Mouse (Mus musculus): Measurements from ENCODE around the gene Sh2d3c. TPM values are rescaled to one million over a fixed set of nuclear protein-coding genes. Genes with fewer than 3 reads are reported as not detected.

Gene Sh2d3c
- polyA plus RNA-seq, 1 experiment from 2014 or later = 17.0 TPM

DNA sequence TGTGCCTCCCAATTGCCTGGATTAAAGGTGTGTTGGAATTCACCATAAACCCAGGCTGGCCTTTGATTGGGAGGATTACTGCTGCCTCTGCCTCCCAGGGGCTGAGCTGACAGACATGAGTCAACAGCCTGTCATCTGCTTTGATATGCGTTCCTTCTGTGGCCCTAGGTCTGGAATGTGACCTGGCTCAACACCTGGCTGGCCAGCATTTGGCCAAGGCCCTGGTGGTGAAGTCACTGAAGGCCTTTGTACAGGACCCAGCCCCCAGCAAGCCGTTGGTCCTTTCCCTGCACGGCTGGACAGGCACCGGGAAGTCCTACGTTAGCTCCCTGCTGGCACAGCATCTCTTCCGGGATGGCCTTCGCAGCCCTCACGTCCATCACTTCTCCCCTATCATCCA, 37.6 kb downstream of the Sh2d3c start:
- H3K36me3 ChIP-seq = peaks cover 50% of the 10 kb centered on the region
- H3K27ac ChIP-seq = no peak overlapping the region
- no peak overlapping the region for H3K4me2 ChIP-seq
- 76% methylated on average over 8 of the region's 8 CpGs for WGBS
- peaks cover 14% of the 10 kb centered on the region for H3K4me1 ChIP-seq (replicated peaks)
- no peak for ATAC-seq (ENCODE audit: insufficient number of reproducible peaks, insufficient read depth, low FRiP score, low TSS enrichment, low read depth)
- H3K4me3 ChIP-seq (replicated peaks) = no peak overlapping the region
- H3K9me3 ChIP-seq = no peaks in the 10 kb centered on the region
- H3K27me3 ChIP-seq = no peaks in the 10 kb centered on the region
- H3K9ac ChIP-seq (replicated peaks) = no peak overlapping the region

DNA sequence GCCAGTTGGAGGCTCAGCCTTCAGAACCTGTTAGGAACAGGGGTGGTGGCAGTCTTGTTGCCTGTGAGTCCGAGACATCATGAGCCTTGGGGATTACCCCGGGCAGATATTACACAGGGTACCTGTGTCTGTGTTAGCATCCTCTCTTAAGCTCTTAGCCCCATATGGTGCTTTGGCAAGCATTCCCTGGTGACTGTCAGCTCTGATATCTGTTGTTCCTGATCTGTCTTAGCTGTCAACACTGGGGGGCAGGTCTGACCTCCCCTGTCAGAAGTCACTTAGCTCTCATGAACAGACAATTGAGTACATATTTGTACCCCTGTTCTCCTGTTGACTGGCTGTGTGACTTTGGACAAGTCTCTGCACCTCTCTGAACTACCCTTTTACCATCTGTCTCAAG, 38.1 kb downstream of the Sh2d3c start:
- H3K36me3 ChIP-seq = peaks cover 49% of the 10 kb centered on the region
- no peak overlapping the region for H3K9ac ChIP-seq (replicated peaks)
- H3K4me3 ChIP-seq (replicated peaks) = no peak overlapping the region
- no peak for ATAC-seq (ENCODE audit: insufficient number of reproducible peaks, insufficient read depth, low FRiP score, low TSS enrichment, low read depth)
- no peak overlapping the region for H3K4me2 ChIP-seq
- 80% methylated on average over 2 of the region's 2 CpGs for WGBS
- H3K4me1 ChIP-seq (replicated peaks) = peaks cover 14% of the 10 kb centered on the region
- no peaks in the 10 kb centered on the region for H3K9me3 ChIP-seq
- no peaks in the 10 kb centered on the region for H3K27me3 ChIP-seq
- H3K27ac ChIP-seq = no peak overlapping the region

DNA sequence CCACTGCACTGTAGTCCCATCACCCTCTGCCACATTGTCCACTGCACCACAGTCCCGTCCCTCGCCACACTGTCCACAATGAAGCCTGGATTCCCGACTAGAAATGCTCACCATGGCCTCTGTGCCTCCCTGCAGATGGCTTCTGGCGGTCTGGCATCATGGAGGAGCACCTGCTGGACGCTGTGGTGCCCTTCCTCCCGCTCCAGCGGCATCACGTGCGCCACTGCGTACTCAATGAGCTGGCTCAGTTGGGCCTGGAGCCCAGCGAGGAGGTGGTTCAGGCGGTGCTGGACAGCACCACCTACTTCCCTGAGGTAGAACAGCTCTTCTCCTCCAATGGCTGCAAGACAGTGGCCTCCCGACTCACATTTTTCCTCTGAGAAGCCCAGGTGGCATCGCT, 40.5 kb downstream of the Sh2d3c start:
- 92% methylated on average over 14 of the region's 14 CpGs for WGBS

DNA sequence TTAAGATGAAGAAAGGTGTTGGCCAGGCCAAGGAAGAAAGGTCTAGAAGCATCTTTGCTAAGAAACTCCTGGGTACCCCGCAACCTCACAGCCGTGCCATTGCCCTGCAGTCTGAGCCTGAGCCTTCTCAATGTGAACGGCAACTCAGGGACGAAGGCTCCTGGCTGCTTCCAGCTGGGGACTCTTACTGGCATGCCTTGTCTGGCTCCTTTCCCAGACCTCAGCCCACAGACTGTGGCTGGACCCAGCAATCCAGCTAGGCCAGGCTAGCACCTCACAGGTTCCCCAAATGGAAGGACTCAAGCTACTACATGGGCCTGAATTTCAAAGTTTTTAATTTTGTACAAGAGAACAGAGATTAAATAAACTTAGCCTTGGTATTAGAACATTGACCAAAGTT, 41.0 kb downstream of the Sh2d3c start:
- WGBS = 92% methylated on average over 4 of the region's 4 CpGs
- Histone ChIP-seq H3K27me3 (no peaks in the 10 kb centered on the region), H3K9me3 (no peaks in the 10 kb centered on the region), H3K4me1 (replicated peaks) (peaks cover 15% of the 10 kb centered on the region), H3K4me3 (replicated peaks) (no peak overlapping the region), H3K27ac (no peak overlapping the region), H3K9ac (replicated peaks) (no peak overlapping the region), H3K36me3 (peaks cover 39% of the 10 kb centered on the region), H3K4me2 (no peak overlapping the region)
- no peak for ATAC-seq (ENCODE audit: insufficient number of reproducible peaks, insufficient read depth, low FRiP score, low TSS enrichment, low read depth)

More for the DNA sequence above, 40.5 kb downstream of the Sh2d3c start:
- Histone ChIP-seq H3K4me3 (replicated peaks) (no peak overlapping the region), H3K9ac (replicated peaks) (no peak overlapping the region), H3K27ac (no peak overlapping the region), H3K9me3 (no peaks in the 10 kb centered on the region), H3K4me1 (replicated peaks) (peaks cover 14% of the 10 kb centered on the region), H3K27me3 (no peaks in the 10 kb centered on the region), H3K36me3 (peaks cover 39% of the 10 kb centered on the region), H3K4me2 (no peak overlapping the region)
- ATAC-seq (ENCODE audit: insufficient number of reproducible peaks, insufficient read depth, low FRiP score, low TSS enrichment, low read depth) = no peak

DNA sequence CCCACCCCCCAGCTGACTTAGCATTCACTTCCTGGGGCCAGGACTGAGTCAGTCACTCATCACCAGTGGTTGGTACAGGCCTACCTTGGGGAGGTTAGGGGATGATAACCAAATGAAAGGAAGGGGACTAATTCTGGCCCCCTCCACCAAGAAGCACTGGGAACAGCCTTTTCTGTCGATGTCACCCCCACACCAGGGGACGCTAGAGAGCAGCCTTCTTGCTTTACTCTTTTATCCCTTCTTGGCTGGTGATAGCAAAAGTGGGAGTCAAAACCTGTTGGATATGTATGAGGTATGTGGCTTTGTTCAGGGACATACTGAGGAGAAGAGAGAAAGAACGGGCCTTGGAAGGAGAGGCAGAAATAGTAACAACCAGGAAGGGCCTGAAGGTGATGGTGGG, 42.5 kb downstream of the Sh2d3c start:
- Histone ChIP-seq H3K4me1 (replicated peaks) (peaks cover 11% of the 10 kb centered on the region; the same call in 1 of the 2 replicates), H3K4me2 (no peak overlapping the region), H3K4me3 (replicated peaks) (no peak overlapping the region), H3K27me3 (no peaks in the 10 kb centered on the region), H3K9ac (replicated peaks) (no peak overlapping the region), H3K9me3 (no peaks in the 10 kb centered on the region), H3K36me3 (peaks cover 39% of the 10 kb centered on the region), H3K27ac (no peak overlapping the region)
- ATAC-seq (ENCODE audit: insufficient number of reproducible peaks, insufficient read depth, low FRiP score, low TSS enrichment, low read depth) = no peak
- WGBS = 77% methylated on average over 3 of the region's 3 CpGs

DNA sequence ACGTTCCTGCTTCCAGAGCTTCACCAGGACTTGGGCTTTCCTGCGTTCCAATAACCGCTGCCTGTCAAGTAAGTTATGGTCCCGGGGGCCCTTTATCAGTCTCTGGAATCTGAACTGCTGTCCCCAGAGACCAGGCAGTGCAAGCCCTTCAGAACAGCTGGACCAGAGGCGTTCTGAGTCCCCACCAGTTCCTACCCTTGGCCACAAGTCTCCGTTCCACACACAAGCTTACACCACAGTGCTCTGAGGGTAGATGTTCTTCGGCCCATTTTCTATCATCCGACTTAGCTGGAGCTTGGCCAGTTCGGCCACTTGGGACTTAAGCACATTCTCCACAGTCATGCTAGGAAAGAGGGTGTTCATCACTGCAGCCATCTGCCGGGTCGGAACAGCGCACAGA, 46.4 kb downstream of the Sh2d3c start:
- no peaks in the 10 kb centered on the region for H3K27me3 ChIP-seq
- WGBS = 77% methylated on average over 12 of the region's 12 CpGs
- no peak overlapping the region for H3K4me2 ChIP-seq
- H3K4me1 ChIP-seq (replicated peaks) = 0 out of 2 replicates have a peak, but pooled peaks cover 5% of the 10 kb centered on the region
- ATAC-seq (ENCODE audit: insufficient number of reproducible peaks, insufficient read depth, low FRiP score, low TSS enrichment, low read depth) = no peak
- H3K9ac ChIP-seq (replicated peaks) = no peak overlapping the region
- H3K36me3 ChIP-seq = peaks cover 11% of the 10 kb centered on the region
- H3K27ac ChIP-seq = no peak overlapping the region
- no peak overlapping the region for H3K4me3 ChIP-seq (replicated peaks)
- no peaks in the 10 kb centered on the region for H3K9me3 ChIP-seq

DNA sequence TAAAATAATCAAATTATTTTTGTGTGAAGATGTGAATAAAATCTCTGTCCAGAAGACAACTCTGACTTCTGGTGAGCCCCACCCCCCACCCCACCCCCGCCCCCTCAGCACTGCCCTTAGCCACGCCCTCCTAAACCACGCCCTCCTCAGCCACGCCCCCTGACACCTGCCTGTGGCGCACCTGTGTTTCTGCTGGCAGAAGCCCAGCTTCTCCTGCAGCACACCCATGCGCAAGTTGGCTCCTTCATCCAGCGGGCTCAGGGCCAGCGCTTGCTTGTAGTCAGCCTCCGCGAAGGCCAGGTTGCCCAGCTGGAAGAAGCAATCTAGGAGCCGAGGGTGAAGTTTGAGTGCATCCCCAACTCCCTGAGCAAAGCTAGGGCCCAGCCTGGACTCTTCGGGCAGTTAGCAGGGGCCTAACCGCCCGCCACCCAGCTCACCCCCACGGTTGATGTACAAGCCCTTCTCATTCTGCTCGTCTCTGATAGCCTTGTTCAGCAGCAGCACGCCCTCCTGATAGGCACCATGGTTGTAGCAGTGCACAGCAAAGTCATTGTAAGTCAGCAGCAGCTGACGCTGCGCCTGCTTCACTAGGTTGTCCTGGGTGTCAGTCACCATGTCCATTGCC, 47.9 kb downstream of the Sh2d3c start:
- WGBS = 47% methylated on average over 19 of the region's 19 CpGs
- Histone ChIP-seq H3K4me3 (replicated peaks) (no peak overlapping the region), H3K4me1 (replicated peaks) (0 out of 2 replicates have a peak, but pooled peaks cover 5% of the 10 kb centered on the region), H3K9me3 (no peaks in the 10 kb centered on the region), H3K36me3 (no peaks in the 10 kb centered on the region), H3K27ac (no peak overlapping the region), H3K9ac (replicated peaks) (no peak overlapping the region), H3K27me3 (no peaks in the 10 kb centered on the region), H3K4me2 (no peak overlapping the region)
- ATAC-seq (ENCODE audit: insufficient number of reproducible peaks, insufficient read depth, low FRiP score, low TSS enrichment, low read depth) = no peak

DNA sequence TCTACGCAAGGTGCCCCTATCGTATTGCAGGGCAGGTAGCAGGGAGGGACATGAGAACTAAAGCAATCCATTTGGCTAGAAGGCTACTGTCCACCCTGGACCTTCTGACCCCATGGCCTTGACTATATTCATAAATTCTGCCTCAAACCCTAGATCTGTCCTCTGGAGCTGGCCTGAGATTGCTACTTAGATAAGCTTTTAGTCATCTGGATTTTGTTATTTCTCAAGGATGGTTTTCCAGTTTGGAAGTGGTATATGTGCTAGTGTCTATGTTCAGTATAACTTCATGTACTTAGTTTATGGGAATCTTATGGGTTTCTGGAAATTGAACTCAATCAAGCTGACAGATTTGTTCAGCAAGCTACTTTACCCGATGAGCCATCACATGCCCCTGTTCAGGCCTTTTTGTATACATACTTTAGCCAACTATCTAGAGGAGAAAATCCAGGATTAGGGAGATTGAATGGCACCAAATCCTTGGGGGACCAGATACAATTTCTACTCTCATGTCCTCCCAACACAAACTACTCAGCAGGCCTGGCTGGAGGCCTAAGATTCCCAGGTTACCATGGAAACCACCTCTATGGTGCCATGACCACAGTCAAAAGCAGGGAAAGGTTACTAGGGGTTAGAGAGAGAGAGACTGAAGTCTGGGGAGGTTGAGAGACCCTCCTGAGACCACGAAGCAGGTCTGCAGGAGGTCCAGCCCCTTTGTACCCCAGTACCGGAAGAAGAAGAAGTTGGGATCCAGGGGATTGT, 48.7 kb downstream of the Sh2d3c start:
- WGBS = 83% methylated on average over 5 of the region's 5 CpGs
- Histone ChIP-seq H3K9ac (replicated peaks) (no peak overlapping the region), H3K4me1 (replicated peaks) (0 out of 2 replicates have a peak, but pooled peaks cover 5% of the 10 kb centered on the region)

DNA sequence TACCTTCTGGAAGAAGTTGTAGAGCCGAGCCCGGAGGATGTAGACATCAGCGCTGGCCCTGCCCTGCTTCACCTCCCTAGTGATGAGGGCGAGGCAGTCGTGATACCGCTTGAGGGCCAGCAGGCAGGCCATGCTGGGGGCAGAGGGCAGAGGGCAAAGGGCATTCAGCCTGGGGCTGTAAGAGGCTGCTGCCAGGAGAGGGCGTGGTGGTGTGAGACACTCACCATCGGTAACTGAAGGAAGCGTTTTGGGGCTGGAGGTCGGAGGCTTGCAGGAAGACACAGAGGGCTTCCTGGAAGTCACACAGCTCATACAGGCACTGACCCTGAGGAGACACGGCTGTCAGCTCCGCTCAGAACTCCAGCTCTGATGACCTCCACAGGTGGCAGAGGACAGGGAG, 51.0 kb downstream of the Sh2d3c start:
- Histone ChIP-seq H3K4me3 (replicated peaks) (no peak overlapping the region), H3K9ac (replicated peaks) (no peak overlapping the region), H3K27ac (no peak overlapping the region), H3K4me1 (replicated peaks) (peaks cover 18% of the 10 kb centered on the region), H3K36me3 (no peaks in the 10 kb centered on the region), H3K4me2 (no peak overlapping the region), H3K27me3 (peaks cover 6% of the 10 kb centered on the region; the same call in 1 of the 2 replicates), H3K9me3 (no peaks in the 10 kb centered on the region)
- no peak for ATAC-seq (ENCODE audit: insufficient number of reproducible peaks, insufficient read depth, low FRiP score, low TSS enrichment, low read depth)
- 28% methylated on average over 12 of the region's 12 CpGs for WGBS

More for the DNA sequence above, 48.7 kb downstream of the Sh2d3c start:
- H3K4me2 ChIP-seq = no peak overlapping the region
- no peaks in the 10 kb centered on the region for H3K27me3 ChIP-seq
- H3K4me3 ChIP-seq (replicated peaks) = no peak overlapping the region
- no peaks in the 10 kb centered on the region for H3K9me3 ChIP-seq
- H3K36me3 ChIP-seq = no peaks in the 10 kb centered on the region
- no peak overlapping the region for H3K27ac ChIP-seq
- ATAC-seq (ENCODE audit: insufficient number of reproducible peaks, insufficient read depth, low FRiP score, low TSS enrichment, low read depth) = no peak

DNA sequence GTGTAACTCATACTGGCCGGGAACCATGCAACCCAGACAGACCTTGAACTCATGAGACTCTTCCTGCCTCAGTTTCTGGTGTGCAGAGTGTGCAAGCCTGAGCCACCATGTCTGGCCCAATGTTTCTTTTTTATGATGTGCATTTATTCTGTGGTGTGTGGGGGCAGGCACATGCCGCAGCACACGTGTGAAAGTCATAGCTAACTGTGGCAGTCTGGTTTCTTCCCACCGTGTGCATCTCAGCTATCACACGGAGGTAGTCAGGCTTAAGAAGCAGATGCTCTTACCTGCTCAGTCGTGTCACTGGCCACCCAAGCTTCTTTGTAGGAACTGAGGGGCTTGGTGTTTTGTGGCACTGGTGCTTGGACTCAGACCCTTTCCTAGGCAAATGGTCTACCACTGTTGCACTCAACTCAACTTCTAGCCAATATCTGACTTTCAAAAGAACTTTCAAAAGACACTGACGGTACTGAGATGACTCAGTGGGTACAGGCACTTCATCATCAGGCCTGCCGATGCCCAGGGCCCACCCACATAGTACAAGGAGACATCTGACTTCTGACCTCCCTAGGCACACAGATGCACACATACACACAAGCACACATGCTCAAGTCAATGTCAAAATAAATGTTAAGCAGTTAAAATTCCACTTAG, 51.9 kb downstream of the Sh2d3c start:
- Histone ChIP-seq H3K4me1 (replicated peaks) (peaks cover 15% of the 10 kb centered on the region), H3K4me3 (replicated peaks) (no peak overlapping the region), H3K27me3 (peaks cover 6% of the 10 kb centered on the region; the same call in 1 of the 2 replicates), H3K36me3 (no peaks in the 10 kb centered on the region), H3K4me2 (no peak overlapping the region), H3K9me3 (no peaks in the 10 kb centered on the region), H3K9ac (replicated peaks) (no peak overlapping the region), H3K27ac (no peak overlapping the region)
- ATAC-seq (ENCODE audit: insufficient number of reproducible peaks, insufficient read depth, low FRiP score, low TSS enrichment, low read depth) = no peak
- WGBS = 75% methylated on average over 8 of the region's 8 CpGs

DNA sequence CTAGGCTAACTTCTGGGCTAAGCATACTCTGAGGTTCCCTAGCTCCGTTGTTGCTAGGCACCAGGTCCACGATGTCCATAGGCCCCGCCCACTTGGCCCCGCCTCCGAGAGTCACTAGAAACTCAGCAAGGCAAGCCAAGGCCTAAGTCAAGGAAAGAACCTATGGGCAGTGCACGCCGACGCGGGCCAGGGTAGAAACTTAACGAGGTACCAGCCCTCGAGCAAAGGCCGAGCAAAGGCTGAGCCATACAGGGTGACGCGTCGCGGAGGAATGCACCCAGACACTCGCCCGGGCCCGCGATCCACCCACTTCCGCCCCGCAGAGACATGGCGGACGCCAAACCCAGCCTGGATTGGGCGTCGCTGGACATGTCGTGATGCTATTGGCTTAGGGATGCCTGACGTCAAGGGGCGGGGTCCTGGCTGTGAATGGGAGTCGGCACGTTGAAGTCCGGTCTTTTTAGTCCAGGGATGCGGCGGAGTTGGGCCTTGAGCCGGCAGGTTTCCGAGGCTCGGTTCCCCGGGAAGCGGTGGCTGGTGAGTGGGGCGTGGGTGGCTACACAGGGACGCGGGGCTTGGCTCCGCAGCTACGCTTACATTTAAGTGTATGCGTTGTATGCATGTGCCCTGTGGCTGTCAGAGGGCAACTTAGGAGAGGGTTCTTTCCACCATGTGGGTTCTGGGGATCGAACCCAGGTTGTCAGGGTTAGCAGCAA, 54.7 kb downstream of the Sh2d3c start, which contains the start of the genes Ttc16 and Ptrh1:
Ttc16 (minus strand) TSS at position 275 of the 716 bp plus-strand sequence.
Ptrh1 (plus strand) TSS at position 428 of the 716 bp plus-strand sequence.
- peak within 1 kb of the TSS; percentile 53 for H3K4me3 ChIP-seq (replicated peaks)
- H3K9ac ChIP-seq (replicated peaks) = peak within 1 kb of the TSS; percentile 57
- under 1% methylated on average over 46 of the region's 46 CpGs for WGBS
- ATAC-seq (ENCODE audit: insufficient number of reproducible peaks, insufficient read depth, low FRiP score, low TSS enrichment, low read depth) = peak; percentile 96
- peak within 1 kb of the TSS; percentile 69; the same call in 1 of the 2 replicates for H3K27ac ChIP-seq
- peaks cover 6% of the 10 kb centered on the region for H3K27me3 ChIP-seq
- no peaks in the 10 kb centered on the region for H3K36me3 ChIP-seq
- peaks cover 15% of the 10 kb centered on the region for H3K4me1 ChIP-seq (replicated peaks)
- peak within 1 kb of the TSS; percentile 80 for H3K4me2 ChIP-seq
- H3K9me3 ChIP-seq = no peaks in the 10 kb centered on the region

Measured in limb, embryonic 12.5 days (tissue).